Mouse (Mus musculus): Measurements from ENCODE around the gene Pprc1. TPM values are rescaled to one million over a fixed set of nuclear protein-coding genes. Genes with fewer than 3 reads are reported as not detected.

Pprc1 gene
- polyA plus RNA-seq, 1 experiment from 2014 or later, result 21.4 TPM

GRCm38 (mm10) chr19:46016023-46016422 is 28.7 kb upstream of the Pprc1 start:
- Histone ChIP-seq H3K36me3 (no peaks in the 10 kb centered on the region), H3K4me2 (no peak overlapping the region), H3K4me1 (no peaks in the 10 kb centered on the region), H3K27me3 (replicated peaks) (no peaks in the 10 kb centered on the region), H3K4me3 (no peak overlapping the region), H3K9ac (no peak overlapping the region), H3K9me3 (no peaks in the 10 kb centered on the region), H3K27ac (replicated peaks) (no peak overlapping the region)
- ATAC-seq (ENCODE audit: extremely low read depth, insufficient number of reproducible peaks, low FRiP score, low TSS enrichment), result no peak
- 75% methylated on average over 2 of the region's 2 CpGs for WGBS

GRCm38 (mm10) chr19:46024959-46025358 is 19.7 kb upstream of the Pprc1 start:
- no peak for ATAC-seq (ENCODE audit: extremely low read depth, insufficient number of reproducible peaks, low FRiP score, low TSS enrichment)
- Histone ChIP-seq H3K9me3 (peaks cover 5% of the 10 kb centered on the region; the same call in 1 of the 2 replicates), H3K9ac (no peak overlapping the region), H3K4me1 (peaks cover 20% of the 10 kb centered on the region), H3K36me3 (peaks cover under 1% of the 10 kb centered on the region), H3K4me2 (no peak overlapping the region), H3K27ac (replicated peaks) (no peak overlapping the region), H3K4me3 (no peak overlapping the region), H3K27me3 (replicated peaks) (no peaks in the 10 kb centered on the region)
- 70% methylated on average over 6 of the region's 6 CpGs for WGBS

- Histone ChIP-seq H3K27me3 (replicated peaks) (no peaks in the 10 kb centered on the region), H3K4me3 (no peak overlapping the region), H3K4me1 (peaks cover 20% of the 10 kb centered on the region), H3K9me3 (peaks cover 5% of the 10 kb centered on the region; the same call in 1 of the 2 replicates), H3K36me3 (peaks cover 15% of the 10 kb centered on the region), H3K27ac (replicated peaks) (0 out of 2 replicates have a peak overlapping the region, but pooled peaks have one; percentile 16), H3K9ac (no peak overlapping the region), H3K4me2 (0 out of 2 replicates have a peak overlapping the region, but pooled peaks have one; percentile 20)
- peak; percentile 23; the same call in 1 of the 2 replicates for ATAC-seq (ENCODE audit: extremely low read depth, insufficient number of reproducible peaks, low FRiP score, low TSS enrichment)
- WGBS, result 31% methylated on average over 8 of the region's 8 CpGs
These were observed 18.1 kb upstream of the Pprc1 start for GRCm38 (mm10) chr19:46026567-46026966.

GRCm38 (mm10) chr19:46028747-46029320 is 15.9 kb upstream of the Pprc1 start:
- Histone ChIP-seq H3K4me3 (no peak overlapping the region), H3K4me1 (peaks cover 20% of the 10 kb centered on the region), H3K27ac (replicated peaks) (no peak overlapping the region), H3K9ac (no peak overlapping the region), H3K36me3 (peaks cover 38% of the 10 kb centered on the region), H3K4me2 (no peak overlapping the region), H3K9me3 (peaks cover 5% of the 10 kb centered on the region; the same call in 1 of the 2 replicates), H3K27me3 (replicated peaks) (no peaks in the 10 kb centered on the region)
- ATAC-seq (ENCODE audit: extremely low read depth, insufficient number of reproducible peaks, low FRiP score, low TSS enrichment), result no peak
- 70% methylated on average over 11 of the region's 11 CpGs for whole genome bisulfite sequencing

GRCm38 (mm10) chr19:46029652-46030051 is 15.0 kb upstream of the Pprc1 start:
- Histone ChIP-seq H3K27me3 (replicated peaks) (no peaks in the 10 kb centered on the region), H3K4me2 (no peak overlapping the region), H3K4me3 (no peak overlapping the region), H3K9ac (no peak overlapping the region), H3K4me1 (peaks cover 20% of the 10 kb centered on the region), H3K36me3 (peaks cover 46% of the 10 kb centered on the region), H3K27ac (replicated peaks) (no peak overlapping the region), H3K9me3 (peaks cover 5% of the 10 kb centered on the region; the same call in 1 of the 2 replicates)
- WGBS, result 95% methylated on average over 1 of the region's 1 CpGs
- ATAC-seq (ENCODE audit: extremely low read depth, insufficient number of reproducible peaks, low FRiP score, low TSS enrichment), result no peak

- Histone ChIP-seq H3K9ac (no peak overlapping the region), H3K4me1 (peaks cover 20% of the 10 kb centered on the region), H3K27ac (replicated peaks) (no peak overlapping the region), H3K9me3 (peaks cover 5% of the 10 kb centered on the region; the same call in 1 of the 2 replicates), H3K4me3 (no peak overlapping the region), H3K36me3 (peaks cover 54% of the 10 kb centered on the region), H3K4me2 (no peak overlapping the region), H3K27me3 (replicated peaks) (no peaks in the 10 kb centered on the region)
- no peak for ATAC-seq (ENCODE audit: extremely low read depth, insufficient number of reproducible peaks, low FRiP score, low TSS enrichment)
- WGBS, result 88% methylated on average over 10 of the region's 10 CpGs
These were observed 14.3 kb upstream of the Pprc1 start for GRCm38 (mm10) chr19:46030196-46030983.

GRCm38 (mm10) chr19:46031689-46032432 is 12.8 kb upstream of the Pprc1 start:
- Histone ChIP-seq H3K9ac (no peak overlapping the region), H3K36me3 (peaks cover 68% of the 10 kb centered on the region), H3K4me3 (no peak overlapping the region), H3K4me1 (peaks cover 21% of the 10 kb centered on the region), H3K4me2 (no peak overlapping the region), H3K9me3 (peaks cover 5% of the 10 kb centered on the region; the same call in 1 of the 2 replicates), H3K27ac (replicated peaks) (0 out of 2 replicates have a peak overlapping the region, but pooled peaks have one; percentile 8), H3K27me3 (replicated peaks) (no peaks in the 10 kb centered on the region)
- ATAC-seq (ENCODE audit: extremely low read depth, insufficient number of reproducible peaks, low FRiP score, low TSS enrichment), result no peak
- 75% methylated on average over 9 of the region's 9 CpGs for WGBS

- H3K27me3 ChIP-seq (replicated peaks), result no peaks in the 10 kb centered on the region
- peaks cover 21% of the 10 kb centered on the region for H3K4me1 ChIP-seq
- peaks cover 5% of the 10 kb centered on the region; the same call in 1 of the 2 replicates for H3K9me3 ChIP-seq
- H3K9ac ChIP-seq, result no peak overlapping the region
- no peak overlapping the region for H3K4me2 ChIP-seq
- peaks cover 68% of the 10 kb centered on the region for H3K36me3 ChIP-seq
- WGBS, result 85% methylated on average over 26 of the region's 26 CpGs
- H3K4me3 ChIP-seq, result no peak overlapping the region
- no peak for ATAC-seq (ENCODE audit: extremely low read depth, insufficient number of reproducible peaks, low FRiP score, low TSS enrichment)
- no peak overlapping the region for H3K27ac ChIP-seq (replicated peaks)
These were observed 11.8 kb upstream of the Pprc1 start for GRCm38 (mm10) chr19:46032731-46033510.

GRCm38 (mm10) chr19:46033911-46034310 is 10.8 kb upstream of the Pprc1 start:
- Histone ChIP-seq H3K9me3 (peaks cover 5% of the 10 kb centered on the region; the same call in 1 of the 2 replicates), H3K4me3 (no peak overlapping the region), H3K27ac (replicated peaks) (no peak overlapping the region), H3K36me3 (peaks cover 68% of the 10 kb centered on the region), H3K4me2 (no peak overlapping the region), H3K9ac (no peak overlapping the region), H3K27me3 (replicated peaks) (no peaks in the 10 kb centered on the region), H3K4me1 (peaks cover 30% of the 10 kb centered on the region)
- WGBS, result 93% methylated on average over 11 of the region's 11 CpGs
- no peak for ATAC-seq (ENCODE audit: extremely low read depth, insufficient number of reproducible peaks, low FRiP score, low TSS enrichment)

GRCm38 (mm10) chr19:46035971-46036370 is 8.7 kb upstream of the Pprc1 start:
- Histone ChIP-seq H3K4me3 (0 out of 2 replicates have a peak overlapping the region, but pooled peaks have one; percentile 91), H3K4me2 (peak overlapping the region; percentile 90), H3K9ac (no peak overlapping the region), H3K36me3 (peaks cover 57% of the 10 kb centered on the region), H3K27ac (replicated peaks) (no peak overlapping the region), H3K27me3 (replicated peaks) (no peaks in the 10 kb centered on the region), H3K9me3 (no peaks in the 10 kb centered on the region), H3K4me1 (peaks cover 43% of the 10 kb centered on the region)
- 88% methylated on average over 13 of the region's 13 CpGs for WGBS
- ATAC-seq (ENCODE audit: extremely low read depth, insufficient number of reproducible peaks, low FRiP score, low TSS enrichment), result no peak
